Mouse (Mus musculus): ENCODE measurements at regions not wholly inside any gene's neighbourhood (a gene's known extent, or its start where the extent isn't known, plus 50 kb on each side); places are given as distances from the start of the nearest gene placed in this dataset.

- Histone ChIP-seq H3K4me3 (ENCODE audit: low read depth, low read length) (no peak overlapping the region), H3K4me1 (ENCODE audit: control insufficient read depth, insufficient read depth, low read length) (no peaks in the 10 kb centered on the region), H3K9ac (ENCODE audit: low read depth, poor library complexity, severe bottlenecking) (no peak overlapping the region), H3K9me3 (replicated peaks; ENCODE audit: control insufficient read depth, insufficient read depth, low read length, poor library complexity, severe bottlenecking) (no peaks in the 10 kb centered on the region), H3K36me3 (ENCODE audit: control insufficient read depth, insufficient read depth, low read length, poor library complexity, severe bottlenecking) (no peaks in the 10 kb centered on the region), H3K27me3 (ENCODE audit: control insufficient read depth, insufficient read depth, low read length, poor library complexity, severe bottlenecking) (no peaks in the 10 kb centered on the region), H3K27ac (ENCODE audit: insufficient read depth, low read length) (no peak overlapping the region)
- TF ChIP-seq EP300 (IDR thresholded peaks at IDR 0.05; ENCODE audit: insufficient read depth, low read depth, low read length), result no peak
Measured at GRCm38 (mm10) chr9:73223111-73223510, 109.9 kb downstream of the Rsl24d1 start.

DNA sequence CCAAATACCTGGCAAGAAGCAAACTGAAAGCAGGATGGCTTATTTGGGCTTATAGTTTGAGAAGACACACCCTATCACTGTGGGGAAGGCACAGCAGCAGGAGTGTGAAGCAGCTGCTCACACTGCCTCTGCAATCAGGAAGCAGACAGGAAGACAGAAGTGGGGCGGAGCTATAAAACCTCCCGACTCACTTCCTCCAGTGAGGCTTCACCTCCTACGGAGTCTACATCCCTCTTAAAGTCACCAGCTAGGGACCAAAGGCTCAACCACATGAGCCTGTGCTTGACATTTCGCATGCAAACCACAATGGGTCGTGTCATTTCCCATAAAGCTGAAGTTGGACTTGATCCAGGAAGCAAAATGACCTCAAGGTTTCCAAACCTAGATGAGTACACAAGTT lies 127.0 kb downstream of the Rsl24d1 start:
- Histone ChIP-seq H3K36me3 (ENCODE audit: control insufficient read depth, insufficient read depth, low read length, poor library complexity, severe bottlenecking) (no peaks in the 10 kb centered on the region), H3K27me3 (ENCODE audit: control insufficient read depth, insufficient read depth, low read length, poor library complexity, severe bottlenecking) (no peaks in the 10 kb centered on the region; the same call in 1 of the 2 replicates), H3K4me1 (ENCODE audit: control insufficient read depth, insufficient read depth, low read length) (no peaks in the 10 kb centered on the region), H3K4me3 (ENCODE audit: low read depth, low read length) (no peak overlapping the region), H3K9me3 (replicated peaks; ENCODE audit: control insufficient read depth, insufficient read depth, low read length, poor library complexity, severe bottlenecking) (no peaks in the 10 kb centered on the region; the same call in none of the 2 replicates), H3K9ac (ENCODE audit: low read depth, poor library complexity, severe bottlenecking) (no peak overlapping the region), H3K27ac (ENCODE audit: insufficient read depth, low read length) (no peak overlapping the region)
- TF ChIP-seq EP300 (IDR thresholded peaks at IDR 0.05; ENCODE audit: insufficient read depth, low read depth, low read length) (no peak), CTCF (IDR thresholded peaks at IDR 0.05; ENCODE audit: low read depth, low read length) (no peak), POLR2A (IDR thresholded peaks at IDR 0.05; ENCODE audit: insufficient read depth, low read length) (no peak)

DNA sequence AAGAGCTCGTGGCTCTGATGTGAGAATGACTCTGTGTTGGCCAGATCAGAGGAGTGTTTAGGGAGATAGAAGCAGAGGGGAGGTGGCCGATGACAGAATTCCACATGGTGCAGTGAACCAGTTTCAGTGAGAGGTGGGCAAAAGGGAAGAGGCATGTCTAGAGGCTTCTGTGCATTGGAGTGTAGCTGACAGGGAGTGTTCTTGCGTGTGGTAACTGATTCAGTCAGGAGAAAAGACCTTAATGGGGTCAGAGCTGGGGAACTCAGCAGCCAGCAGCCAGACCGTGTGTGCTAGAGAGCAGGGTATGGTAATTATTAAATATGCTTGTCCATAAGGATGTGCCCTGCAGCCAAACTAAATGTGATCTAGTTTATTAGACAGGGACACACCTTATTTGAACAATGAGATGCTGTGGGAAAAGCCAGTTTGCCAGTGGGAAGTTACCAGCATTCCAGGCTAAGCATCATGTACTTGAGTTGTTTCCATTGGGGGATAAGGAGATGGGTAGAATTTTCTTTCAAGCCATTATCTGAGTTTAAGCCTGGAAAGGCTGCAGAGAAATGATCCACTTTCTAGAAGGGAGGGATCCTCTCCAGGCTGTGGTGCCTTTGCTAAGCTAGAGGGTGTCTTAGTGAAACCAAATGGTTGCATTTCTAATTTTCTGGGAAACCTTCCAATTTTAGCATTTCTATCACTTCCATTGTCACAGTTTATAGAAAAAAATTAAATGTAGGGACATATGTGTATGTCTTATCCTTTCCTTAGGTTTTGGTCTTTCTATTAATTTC lies 129.5 kb downstream of the Rsl24d1 start:
- Histone ChIP-seq H3K9ac (ENCODE audit: low read depth, poor library complexity, severe bottlenecking) (no peak overlapping the region), H3K27me3 (ENCODE audit: control insufficient read depth, insufficient read depth, low read length, poor library complexity, severe bottlenecking) (no peaks in the 10 kb centered on the region; the same call in 1 of the 2 replicates), H3K36me3 (ENCODE audit: control insufficient read depth, insufficient read depth, low read length, poor library complexity, severe bottlenecking) (no peaks in the 10 kb centered on the region), H3K4me1 (ENCODE audit: control insufficient read depth, insufficient read depth, low read length) (no peaks in the 10 kb centered on the region), H3K9me3 (replicated peaks; ENCODE audit: control insufficient read depth, insufficient read depth, low read length, poor library complexity, severe bottlenecking) (no peaks in the 10 kb centered on the region; the same call in 1 of the 2 replicates), H3K4me3 (ENCODE audit: low read depth, low read length) (no peak overlapping the region), H3K27ac (ENCODE audit: insufficient read depth, low read length) (no peak overlapping the region)
- no peak for TF ChIP-seq CTCF (IDR thresholded peaks at IDR 0.05; ENCODE audit: low read depth, low read length)
- no peak for TF ChIP-seq EP300 (IDR thresholded peaks at IDR 0.05; ENCODE audit: insufficient read depth, low read depth, low read length)
- no peak for TF ChIP-seq POLR2A (IDR thresholded peaks at IDR 0.05; ENCODE audit: insufficient read depth, low read length)

GRCm38 (mm10) chr9:73244177-73244576 lies 131.0 kb downstream of the Rsl24d1 start:
- Histone ChIP-seq H3K9me3 (replicated peaks; ENCODE audit: control insufficient read depth, insufficient read depth, low read length, poor library complexity, severe bottlenecking) (no peaks in the 10 kb centered on the region), H3K27me3 (ENCODE audit: control insufficient read depth, insufficient read depth, low read length, poor library complexity, severe bottlenecking) (no peaks in the 10 kb centered on the region), H3K27ac (ENCODE audit: insufficient read depth, low read length) (no peak overlapping the region), H3K36me3 (ENCODE audit: control insufficient read depth, insufficient read depth, low read length, poor library complexity, severe bottlenecking) (no peaks in the 10 kb centered on the region), H3K4me1 (ENCODE audit: control insufficient read depth, insufficient read depth, low read length) (no peaks in the 10 kb centered on the region), H3K9ac (ENCODE audit: low read depth, poor library complexity, severe bottlenecking) (no peak overlapping the region), H3K4me3 (ENCODE audit: low read depth, low read length) (no peak overlapping the region)
- no peak for TF ChIP-seq POLR2A (IDR thresholded peaks at IDR 0.05; ENCODE audit: insufficient read depth, low read length)
- TF ChIP-seq EP300 (IDR thresholded peaks at IDR 0.05; ENCODE audit: insufficient read depth, low read depth, low read length), result no peak
- TF ChIP-seq CTCF (IDR thresholded peaks at IDR 0.05; ENCODE audit: low read depth, low read length), result no peak

DNA sequence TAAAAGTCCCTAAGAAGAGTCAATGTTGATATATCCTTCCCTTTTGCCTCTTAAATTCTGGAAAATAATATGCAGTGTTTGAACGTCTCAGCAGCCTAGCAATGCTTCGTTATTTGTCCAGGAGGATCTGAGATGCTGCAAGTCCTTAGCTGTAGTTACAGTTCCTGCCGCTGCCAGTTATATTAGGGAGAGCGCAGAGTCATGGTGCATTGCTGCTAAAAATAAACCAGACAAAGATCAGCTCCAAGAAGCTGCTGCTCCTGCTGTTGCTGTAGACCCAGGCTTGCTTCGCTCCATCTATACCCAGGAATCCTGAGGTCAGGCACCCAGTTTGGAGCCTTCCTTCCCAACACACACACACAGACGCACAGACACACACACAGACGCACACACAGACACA lies 132.3 kb downstream of the Rsl24d1 start:
- H3K9me3 ChIP-seq (replicated peaks; ENCODE audit: control insufficient read depth, insufficient read depth, low read length, poor library complexity, severe bottlenecking), result no peaks in the 10 kb centered on the region
- no peak overlapping the region for H3K27ac ChIP-seq (ENCODE audit: insufficient read depth, low read length)
- H3K9ac ChIP-seq (ENCODE audit: low read depth, poor library complexity, severe bottlenecking), result no peak overlapping the region
- no peaks in the 10 kb centered on the region for H3K36me3 ChIP-seq (ENCODE audit: control insufficient read depth, insufficient read depth, low read length, poor library complexity, severe bottlenecking)
- no peaks in the 10 kb centered on the region for H3K27me3 ChIP-seq (ENCODE audit: control insufficient read depth, insufficient read depth, low read length, poor library complexity, severe bottlenecking)
- H3K4me3 ChIP-seq (ENCODE audit: low read depth, low read length), result no peak overlapping the region
- no peak for TF ChIP-seq CTCF (IDR thresholded peaks at IDR 0.05; ENCODE audit: low read depth, low read length)
- TF ChIP-seq EP300 (IDR thresholded peaks at IDR 0.05; ENCODE audit: insufficient read depth, low read depth, low read length), result no peak
- TF ChIP-seq POLR2A (IDR thresholded peaks at IDR 0.05; ENCODE audit: insufficient read depth, low read length), result no peak
- H3K4me1 ChIP-seq (ENCODE audit: control insufficient read depth, insufficient read depth, low read length), result no peaks in the 10 kb centered on the region

- no peak overlapping the region for H3K9ac ChIP-seq (ENCODE audit: low read depth, poor library complexity, severe bottlenecking)
- H3K9me3 ChIP-seq (replicated peaks; ENCODE audit: control insufficient read depth, insufficient read depth, low read length, poor library complexity, severe bottlenecking), result no peaks in the 10 kb centered on the region
- H3K27me3 ChIP-seq (ENCODE audit: control insufficient read depth, insufficient read depth, low read length, poor library complexity, severe bottlenecking), result no peaks in the 10 kb centered on the region
- H3K4me1 ChIP-seq (ENCODE audit: control insufficient read depth, insufficient read depth, low read length), result no peaks in the 10 kb centered on the region
- no peak for TF ChIP-seq CTCF (IDR thresholded peaks at IDR 0.05; ENCODE audit: low read depth, low read length)
- no peak for TF ChIP-seq EP300 (IDR thresholded peaks at IDR 0.05; ENCODE audit: insufficient read depth, low read depth, low read length)
- no peak for TF ChIP-seq POLR2A (IDR thresholded peaks at IDR 0.05; ENCODE audit: insufficient read depth, low read length)
- H3K27ac ChIP-seq (ENCODE audit: insufficient read depth, low read length), result no peak overlapping the region
- H3K36me3 ChIP-seq (ENCODE audit: control insufficient read depth, insufficient read depth, low read length, poor library complexity, severe bottlenecking), result no peaks in the 10 kb centered on the region
- no peak overlapping the region for H3K4me3 ChIP-seq (ENCODE audit: low read depth, low read length)
Measured at GRCm38 (mm10) chr9:73258171-73258570, 144.9 kb downstream of the Rsl24d1 start.

Measured in ES-Bruce4 (cell line).